Mouse (Mus musculus): Measurements from ENCODE around the gene Phlpp1. TPM values are rescaled to one million over a fixed set of nuclear protein-coding genes. Genes with fewer than 3 reads are reported as not detected.

Gene Phlpp1
- total and polyA plus RNA-seq, 3 experiments = 5.0 to 9.4 TPM; not detected in 1

DNA sequence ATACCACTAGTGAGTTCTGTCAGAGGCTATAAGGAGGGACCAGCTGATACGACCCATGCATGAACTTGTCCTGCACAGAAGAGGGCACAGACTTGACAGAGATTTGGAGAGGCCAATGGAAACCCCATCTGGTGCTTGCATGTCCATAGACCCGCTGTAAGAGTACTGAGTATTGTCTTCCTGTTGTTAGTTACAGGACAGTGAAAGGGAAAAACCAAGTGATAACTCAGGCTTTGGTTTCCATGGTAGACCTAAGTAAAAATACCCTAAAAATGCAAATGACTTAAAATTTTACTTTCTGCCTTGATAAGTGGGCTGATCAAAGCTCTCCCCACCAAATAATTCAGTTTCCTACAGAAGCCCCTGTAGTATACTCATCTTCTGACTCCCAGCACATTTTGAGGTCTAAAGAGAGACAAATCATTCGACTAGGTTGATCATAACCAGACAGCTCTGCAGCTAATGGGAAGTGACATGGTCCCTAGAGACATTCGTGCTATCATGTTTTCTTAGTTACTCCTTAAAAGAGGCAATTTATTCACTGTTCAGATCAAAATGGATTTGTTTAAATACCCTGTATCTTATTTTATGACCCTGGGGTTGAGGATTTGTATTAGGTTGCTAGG is 25.9 kb upstream of the Phlpp1 start:
- no peak for TF ChIP-seq CTCF (IDR thresholded peaks at IDR 0.05 in 2 of 3, conservative IDR thresholded peaks at IDR 0.05 in 1 of 3; ENCODE audit: control insufficient read depth in 1 of 3, insufficient read depth in 1 of 3, low read depth in 2 of 3, low read length in 3 of 3, poor library complexity in 1 of 3, severe bottlenecking in 1 of 3)
- no peak for TF ChIP-seq E2F4 (IDR thresholded peaks at IDR 0.05; ENCODE audit: borderline replicate concordance, low read depth, low read length)
- Histone ChIP-seq H3K4me1 (ENCODE audit: control insufficient read depth in 1 of 2, insufficient read depth in 2 of 2, low read length in 2 of 2) (no peaks in the 10 kb centered on the region), H3K27me3 (ENCODE audit: control insufficient read depth in 1 of 2, insufficient read depth in 2 of 2, low read length in 2 of 2) (no peaks in the 10 kb centered on the region), H3K79me2 (ENCODE audit: control insufficient read depth, insufficient read depth, low read length, poor library complexity) (no peaks in the 10 kb centered on the region), H3K27ac (ENCODE audit: control insufficient read depth, low read depth, low read length) (no peak overlapping the region), H3K4me3 (ENCODE audit: control insufficient read depth in 1 of 2, insufficient read depth in 1 of 2, low read depth in 2 of 2, low read length in 2 of 2) (no peak overlapping the region), H3K9ac (ENCODE audit: control insufficient read depth, low read depth, low read length, poor library complexity, severe bottlenecking) (no peak overlapping the region), H3K9me3 (replicated peaks; ENCODE audit: insufficient read depth, low read length) (no peaks in the 10 kb centered on the region), H3K36me3 (ENCODE audit: control insufficient read depth in 1 of 2, insufficient read depth in 2 of 2, low read length in 2 of 2) (no peaks in the 10 kb centered on the region)
- DNase-seq (ENCODE audit: low read depth, low spot score) = no peak

DNA sequence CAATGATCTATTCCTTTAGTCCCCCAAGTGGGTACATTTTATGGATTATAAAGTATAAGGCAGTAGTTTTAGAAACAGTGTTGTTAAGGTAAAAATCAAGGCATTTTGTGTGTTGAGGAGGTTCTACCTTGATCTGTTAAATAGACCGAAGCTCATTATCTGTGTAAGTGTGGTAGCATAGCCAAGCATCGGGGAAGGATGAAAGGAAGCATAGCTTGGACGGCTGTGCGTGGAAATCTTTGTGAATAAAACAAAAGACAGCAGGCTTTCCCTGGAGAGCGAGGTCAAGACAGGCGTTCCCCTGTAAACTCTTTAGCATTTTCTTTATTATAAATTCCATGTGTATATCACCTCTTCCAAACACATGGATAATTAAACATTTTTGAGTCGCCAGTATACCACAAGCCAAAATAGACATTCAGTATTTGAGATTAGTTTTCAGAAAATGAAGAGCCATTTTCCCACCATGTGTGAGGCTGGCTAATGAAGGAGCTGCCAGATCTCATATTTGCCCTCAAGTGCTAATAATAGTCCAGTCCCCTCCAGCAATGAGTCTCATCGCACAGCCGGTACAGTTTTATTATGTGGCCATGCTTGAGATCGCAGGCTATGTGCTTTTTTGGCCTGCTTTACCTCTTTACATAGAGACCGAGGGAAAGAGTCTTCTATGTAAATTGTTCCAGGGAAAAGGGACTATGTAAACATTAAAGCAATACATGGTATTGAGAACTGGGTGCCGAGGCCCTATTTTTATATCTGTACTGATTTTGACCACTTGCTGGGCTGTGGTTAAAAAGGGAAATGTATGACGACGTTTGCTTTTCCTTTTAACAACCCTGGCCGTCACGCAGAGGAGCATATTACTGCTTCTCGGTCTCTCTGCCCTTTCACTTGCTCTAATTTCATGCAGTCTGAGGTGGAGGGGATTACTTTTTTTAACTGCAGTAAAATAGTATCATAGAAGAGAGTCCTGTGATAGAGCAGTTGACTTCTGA is 22.9 kb upstream of the Phlpp1 start:
- H3K4me3 ChIP-seq (ENCODE audit: control insufficient read depth in 1 of 2, insufficient read depth in 1 of 2, low read depth in 2 of 2, low read length in 2 of 2) = no peak overlapping the region
- no peak for DNase-seq (ENCODE audit: low read depth, low spot score)
- H3K4me1 ChIP-seq (ENCODE audit: control insufficient read depth in 1 of 2, insufficient read depth in 2 of 2, low read length in 2 of 2) = no peaks in the 10 kb centered on the region
- H3K9me3 ChIP-seq (replicated peaks; ENCODE audit: insufficient read depth, low read length) = no peaks in the 10 kb centered on the region
- H3K79me2 ChIP-seq (ENCODE audit: control insufficient read depth, insufficient read depth, low read length, poor library complexity) = no peaks in the 10 kb centered on the region
- no peaks in the 10 kb centered on the region; a peak in 1 of 4 replicates for H3K36me3 ChIP-seq (ENCODE audit: control insufficient read depth in 1 of 2, insufficient read depth in 2 of 2, low read length in 2 of 2)
- H3K27me3 ChIP-seq (ENCODE audit: control insufficient read depth in 1 of 2, insufficient read depth in 2 of 2, low read length in 2 of 2) = no peaks in the 10 kb centered on the region
- H3K27ac ChIP-seq (ENCODE audit: control insufficient read depth, low read depth, low read length) = no peak overlapping the region
- no peak for TF ChIP-seq ZNF384 (IDR thresholded peaks at IDR 0.05; ENCODE audit: low read depth, low read length)
- no peak for TF ChIP-seq MYC (IDR thresholded peaks at IDR 0.05; ENCODE audit: low read depth, low read length)
- no peak for TF ChIP-seq ZKSCAN1 (IDR thresholded peaks at IDR 0.05; ENCODE audit: low read depth, low read length)
- no peak for TF ChIP-seq MAZ (IDR thresholded peaks at IDR 0.05; ENCODE audit: low read depth, low read length)
- no peak for TF ChIP-seq ZC3H11A (IDR thresholded peaks at IDR 0.05; ENCODE audit: low read depth, low read length)
- no peak for TF ChIP-seq MAFK (IDR thresholded peaks at IDR 0.05; ENCODE audit: borderline replicate concordance, low read depth, low read length)
- H3K9ac ChIP-seq (ENCODE audit: control insufficient read depth, low read depth, low read length, poor library complexity, severe bottlenecking) = no peak overlapping the region

DNA sequence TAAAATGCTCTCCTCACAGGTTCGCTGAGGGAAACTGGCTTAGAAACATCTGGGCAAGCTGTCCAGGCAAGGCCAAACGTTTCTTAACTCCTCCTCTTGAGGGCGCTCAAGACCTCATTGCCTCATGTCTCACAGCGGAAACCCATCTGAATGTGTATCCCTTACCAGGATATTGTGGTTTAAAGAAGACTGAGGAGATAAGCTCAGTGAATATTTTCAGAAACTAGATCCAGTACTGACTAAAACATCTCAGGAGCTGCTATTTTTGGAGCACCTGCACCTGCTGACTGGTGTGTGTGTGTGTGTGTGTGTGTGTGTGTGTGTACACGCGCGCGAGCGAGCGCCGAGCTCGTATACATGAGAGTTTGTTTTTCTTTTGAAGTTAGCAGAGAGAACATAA is 19.7 kb upstream of the Phlpp1 start:
- DNase-seq (ENCODE audit: low read depth, low spot score) = peak; percentile 90
- TF ChIP-seq MEF2A (IDR thresholded peaks at IDR 0.05; ENCODE audit: extremely low read depth, insufficient replicate concordance, low read depth, low read length, poor library complexity, severe bottlenecking) (peak; percentile 68; the same call in 1 of the 2 replicates), ZNF384 (IDR thresholded peaks at IDR 0.05; ENCODE audit: low read depth, low read length) (no peak), RCOR1 (IDR thresholded peaks at IDR 0.05; ENCODE audit: low read depth, low read length) (no peak), GATA1 (IDR thresholded peaks at IDR 0.05; ENCODE audit: low read depth, low read length) (peak; percentile 80), RAD21 (IDR thresholded peaks at IDR 0.05; ENCODE audit: low read depth, low read length) (peak; percentile 92), TBP (IDR thresholded peaks at IDR 0.05; ENCODE audit: low read depth, low read length) (no peak), MAX (IDR thresholded peaks at IDR 0.05; ENCODE audit: low read length) (no peak), ELF1 (IDR thresholded peaks at IDR 0.05; ENCODE audit: low read depth, low read length) (0 out of 2 replicates have a peak, but pooled peaks have one; percentile 8), ZKSCAN1 (IDR thresholded peaks at IDR 0.05; ENCODE audit: low read depth, low read length) (no peak), MXI1 (IDR thresholded peaks at IDR 0.05; ENCODE audit: low read depth, low read length) (no peak), NELFE (IDR thresholded peaks at IDR 0.05; ENCODE audit: low read depth, low read length) (no peak), POLR2AphosphoS2 (IDR thresholded peaks at IDR 0.05; ENCODE audit: low read length) (no peak), POLR2AphosphoS5 (IDR thresholded peaks at IDR 0.05; ENCODE audit: borderline replicate concordance, low read depth, low read length) (no peak), GABPA (IDR thresholded peaks at IDR 0.05; ENCODE audit: low read depth, low read length) (no peak), TAL1 (IDR thresholded peaks at IDR 0.05; ENCODE audit: low read length) (no peak), UBTF (IDR thresholded peaks at IDR 0.05; ENCODE audit: borderline replicate concordance, insufficient read depth, low read depth, low read length) (no peak), MAFK (IDR thresholded peaks at IDR 0.05; ENCODE audit: borderline replicate concordance, low read depth, low read length) (no peak)

More for the DNA sequence above, 19.7 kb upstream of the Phlpp1 start:
- Histone ChIP-seq H3K27ac (ENCODE audit: control insufficient read depth, low read depth, low read length) (no peak overlapping the region), H3K79me2 (ENCODE audit: control insufficient read depth, insufficient read depth, low read length, poor library complexity) (no peaks in the 10 kb centered on the region), H3K4me3 (ENCODE audit: control insufficient read depth in 1 of 2, insufficient read depth in 1 of 2, low read depth in 2 of 2, low read length in 2 of 2) (peak overlapping the region in 1 of 2 experiments; percentile 22; a peak in 2 of 4 replicates), H3K36me3 (ENCODE audit: control insufficient read depth in 1 of 2, insufficient read depth in 2 of 2, low read length in 2 of 2) (no peaks in the 10 kb centered on the region; a peak in 1 of 4 replicates), H3K27me3 (ENCODE audit: control insufficient read depth in 1 of 2, insufficient read depth in 2 of 2, low read length in 2 of 2) (no peaks in the 10 kb centered on the region), H3K9ac (ENCODE audit: control insufficient read depth, low read depth, low read length, poor library complexity, severe bottlenecking) (0 out of 2 replicates have a peak overlapping the region, but pooled peaks have one; percentile 17), H3K4me1 (ENCODE audit: control insufficient read depth in 1 of 2, insufficient read depth in 2 of 2, low read length in 2 of 2) (0 out of 4 replicates have a peak, but pooled peaks cover 0 to 5% of the 10 kb centered on the region in 2 experiments), H3K9me3 (replicated peaks; ENCODE audit: insufficient read depth, low read length) (no peaks in the 10 kb centered on the region)

Data from MEL (cell line).